Mouse (Mus musculus): ENCODE measurements around the gene Gpi1.

GRCm38 (mm10) chr7:34230116-34230515, at the start of gene Gpi1:
- TF ChIP-seq KAT2A (IDR thresholded peaks at IDR 0.05; ENCODE audit: insufficient replicate concordance, low read length), result no peak
- TF ChIP-seq EP300 (IDR thresholded peaks at IDR 0.05; ENCODE audit: low read length), result no peak
- no peak for TF ChIP-seq MAX (IDR thresholded peaks at IDR 0.05; ENCODE audit: low read length)
- TF ChIP-seq CTCF (conservative IDR thresholded peaks at IDR 0.05 in 1 of 2, IDR thresholded peaks at IDR 0.05 in 1 of 2; ENCODE audit: low read depth in 2 of 2, low read length in 2 of 2), result peak in 1 of 2 experiments; percentile 58; a peak in 2 of 4 replicates
- TF ChIP-seq GABPA (IDR thresholded peaks at IDR 0.05; ENCODE audit: insufficient replicate concordance, low read depth, low read length), result no peak
- no peak for TF ChIP-seq MEF2A (IDR thresholded peaks at IDR 0.05; ENCODE audit: borderline replicate concordance, low read depth, low read length)
- peak; percentile 97 for TF ChIP-seq POLR2A (IDR thresholded peaks at IDR 0.05; ENCODE audit: low read depth, low read length)
- no peak for TF ChIP-seq JUND (conservative IDR thresholded peaks at IDR 0.05; ENCODE audit: low read depth, low read length)
- TF ChIP-seq ZMIZ1 (IDR thresholded peaks at IDR 0.05; ENCODE audit: low read depth, low read length), result peak; percentile 86
- peak; percentile 33; the same call in 1 of the 2 replicates for TF ChIP-seq HCFC1 (IDR thresholded peaks at IDR 0.05; ENCODE audit: low read depth, low read length)
